Mouse (Mus musculus): ENCODE measurements around the gene Prkg1. TPM values are rescaled to one million over a fixed set of nuclear protein-coding genes. Genes with fewer than 3 reads are reported as not detected.

Gene Prkg1
- total RNA-seq (2021): 10 to 100 TPM; 17.8 to 25.1 TPM

DNA sequence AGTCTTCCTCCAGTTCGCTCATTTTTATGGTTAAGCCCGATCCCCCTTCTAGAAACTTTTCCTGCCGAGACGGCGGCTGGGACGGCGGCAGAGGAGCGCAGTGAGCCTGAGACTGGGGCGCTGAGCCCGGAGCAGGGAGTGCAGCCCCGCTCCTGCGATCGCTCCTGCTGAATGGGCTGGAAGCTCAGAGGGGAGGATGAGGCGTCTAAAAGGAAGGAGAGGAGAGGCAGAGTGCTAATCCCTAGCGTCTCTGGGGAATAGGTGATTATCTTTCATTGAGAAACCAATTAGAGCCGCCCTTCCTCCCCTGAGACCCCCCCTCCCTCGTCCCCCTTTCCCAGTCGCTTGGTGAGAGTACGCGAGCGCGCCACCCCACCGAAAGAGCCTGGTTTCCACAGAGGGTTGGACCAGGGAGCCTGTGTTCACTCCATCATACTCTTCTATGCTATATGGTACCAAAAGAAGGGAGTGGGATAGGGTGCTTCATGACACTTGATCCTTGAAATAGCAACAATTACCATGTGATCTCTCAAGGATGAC, at the start of gene Prkg1:
Gene Prkg1 (minus strand): TSS at position 233 of the 540 bp plus-strand sequence.
- no peak for DNase-seq (ENCODE audit: extremely low spot score in 1 of 2, low spot score in 1 of 2)

DNA sequence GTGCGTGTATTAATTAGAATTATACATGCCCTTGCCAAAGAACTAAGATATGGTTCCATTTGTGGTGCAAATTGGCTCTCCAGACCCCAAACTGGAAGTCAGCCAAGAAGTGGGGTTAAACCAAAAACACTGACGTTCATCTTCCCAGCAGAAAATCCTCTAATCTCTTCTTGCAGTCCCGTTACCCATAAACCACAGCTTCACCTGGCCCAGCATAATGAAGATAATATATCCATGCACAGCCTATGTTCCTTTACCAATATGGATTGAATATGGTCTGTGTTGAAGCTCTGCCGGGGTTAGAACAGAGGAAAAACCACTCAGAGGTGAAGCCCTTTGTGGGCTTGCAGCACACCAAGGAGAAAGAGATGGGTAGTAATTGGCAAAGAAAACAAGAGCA, 48.3 kb upstream of the Prkg1 start:
- DNase-seq (ENCODE audit: extremely low spot score in 1 of 2, low spot score in 1 of 2): no peak

DNA sequence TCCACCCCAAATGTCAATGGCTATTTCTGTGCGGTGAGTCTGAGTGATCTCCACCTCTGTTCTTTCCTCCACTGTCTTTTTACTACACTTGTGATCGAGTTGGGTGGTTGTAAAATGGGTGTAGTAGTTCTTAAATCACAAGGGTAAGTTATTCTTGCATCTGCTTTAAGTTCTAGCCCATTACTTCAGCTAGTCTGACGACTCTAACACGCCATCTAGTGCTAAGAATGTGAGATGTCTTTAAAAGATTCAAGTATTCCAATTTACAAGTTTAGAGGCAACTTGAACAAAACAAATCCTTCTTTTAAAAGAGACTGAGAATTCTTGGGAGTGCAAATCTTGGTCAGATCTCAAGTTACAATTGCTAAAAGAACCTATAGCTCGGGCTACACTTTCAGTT, 46.5 kb upstream of the Prkg1 start:
- DNase-seq (ENCODE audit: extremely low spot score in 1 of 2, low spot score in 1 of 2): no peak

DNA sequence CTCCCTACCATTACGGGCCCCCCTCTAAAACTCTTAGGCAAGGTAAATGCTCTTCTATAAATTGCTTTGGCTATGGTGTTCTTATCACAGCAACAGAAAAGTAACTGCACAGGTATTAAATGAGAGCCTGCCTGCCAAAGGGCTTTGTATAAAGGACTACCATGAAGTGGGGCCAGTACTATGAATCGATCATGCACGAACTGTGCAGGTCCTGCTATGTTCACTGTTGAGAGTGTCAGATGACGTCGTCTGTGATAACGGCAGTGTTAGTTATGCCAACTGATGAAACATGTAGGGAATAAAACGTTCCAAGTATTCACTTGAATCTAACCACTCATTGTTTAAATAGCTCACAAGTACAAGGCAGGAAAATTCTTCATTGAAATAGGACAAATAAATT, 40.6 kb upstream of the Prkg1 start:
- DNase-seq (ENCODE audit: extremely low spot score in 1 of 2, low spot score in 1 of 2): no peak

DNA sequence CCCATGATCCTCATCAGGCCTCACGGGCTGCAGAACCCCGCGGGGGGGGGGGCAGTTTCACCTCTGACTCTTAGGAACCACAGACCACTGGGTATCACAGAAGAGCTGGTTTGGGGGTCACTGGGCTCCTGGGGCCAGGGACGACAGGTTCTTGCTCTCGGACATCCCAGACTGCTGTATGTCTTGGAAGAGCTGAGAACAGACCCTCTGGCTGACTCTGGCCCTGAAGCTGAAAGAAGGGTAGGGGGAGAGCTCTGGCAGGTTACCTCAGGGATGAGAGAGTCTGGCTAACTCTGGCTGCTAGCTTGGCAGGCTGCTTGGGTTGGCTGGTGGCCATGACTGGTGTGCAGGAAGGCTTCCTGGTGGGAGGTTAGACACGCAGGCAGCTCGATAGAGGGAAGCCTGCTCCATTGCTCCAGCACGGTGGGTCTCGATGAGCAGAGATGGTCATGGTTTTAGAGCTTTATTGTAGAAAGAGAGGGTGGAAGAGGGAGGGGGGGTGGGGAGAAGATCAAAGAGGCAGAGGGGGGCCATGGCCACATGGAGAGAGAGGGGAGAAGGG, 30.7 kb upstream of the Prkg1 start:
- peak in 1 of 2 experiments; percentile 37 for DNase-seq (ENCODE audit: extremely low spot score in 1 of 2, low spot score in 1 of 2)

DNA sequence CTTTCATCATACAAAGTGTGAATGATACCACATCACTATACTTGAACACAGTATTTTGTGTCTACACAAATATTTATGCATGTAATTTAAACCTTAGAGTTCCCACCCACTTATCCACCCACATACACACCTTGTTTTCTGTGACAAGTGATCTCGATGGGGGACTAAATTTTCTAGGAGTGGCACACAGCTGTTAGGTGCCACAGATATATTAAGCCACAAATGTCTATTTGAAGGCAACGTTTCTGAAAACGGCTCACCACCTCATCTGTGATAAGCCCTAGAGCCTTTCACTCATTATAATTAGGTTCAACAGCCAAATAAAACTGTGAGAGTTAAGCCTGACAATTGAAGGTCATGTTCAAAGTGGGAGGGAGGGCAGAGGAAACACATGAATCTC, 26.9 kb upstream of the Prkg1 start:
- DNase-seq (ENCODE audit: extremely low spot score in 1 of 2, low spot score in 1 of 2): no peak

DNA sequence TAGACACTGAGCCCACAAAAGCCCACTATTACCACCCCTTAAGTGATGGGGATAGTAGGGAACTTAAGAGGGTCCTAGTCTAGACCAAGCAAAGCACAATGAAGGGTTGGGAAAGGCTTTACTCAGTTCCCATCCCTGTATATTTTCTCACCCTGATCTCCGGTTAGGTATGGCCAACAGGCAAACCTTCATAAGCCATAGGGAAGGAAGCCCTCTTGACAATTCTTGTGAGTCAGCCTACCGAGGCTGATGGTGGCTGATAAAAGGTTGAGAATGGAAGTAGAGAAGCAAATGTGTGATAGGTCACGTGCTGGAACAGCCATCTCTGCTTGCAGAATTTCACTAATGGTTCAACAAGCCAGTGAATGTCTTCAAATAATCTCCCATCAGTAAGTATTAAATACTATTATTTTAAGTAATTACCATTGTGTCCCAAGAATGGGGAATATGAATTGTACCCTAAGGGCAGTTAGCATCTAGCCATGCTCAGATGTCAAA, 16.7 kb upstream of the Prkg1 start:
- no peak for DNase-seq (ENCODE audit: extremely low spot score in 1 of 2, low spot score in 1 of 2)

DNA sequence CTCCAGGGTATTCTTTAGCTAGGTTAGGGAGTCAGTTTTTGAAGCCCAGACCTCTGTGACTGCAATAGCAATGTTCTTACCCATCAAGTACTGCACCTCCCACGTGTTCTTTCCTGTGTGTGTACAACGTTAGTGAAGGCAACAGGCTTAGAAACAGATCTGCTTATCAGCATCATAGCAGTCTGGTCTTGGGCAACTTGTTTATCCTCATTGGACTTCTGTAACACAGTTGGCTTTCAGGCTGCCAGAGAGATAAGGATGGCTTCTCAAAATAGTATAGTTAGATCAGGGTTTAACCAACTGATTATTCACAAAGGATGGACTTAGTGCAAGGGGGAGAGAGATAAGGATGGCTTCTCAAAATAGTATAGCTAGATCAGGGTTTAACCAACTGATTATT, 16.2 kb upstream of the Prkg1 start:
- DNase-seq (ENCODE audit: extremely low spot score in 1 of 2, low spot score in 1 of 2): no peak

DNA sequence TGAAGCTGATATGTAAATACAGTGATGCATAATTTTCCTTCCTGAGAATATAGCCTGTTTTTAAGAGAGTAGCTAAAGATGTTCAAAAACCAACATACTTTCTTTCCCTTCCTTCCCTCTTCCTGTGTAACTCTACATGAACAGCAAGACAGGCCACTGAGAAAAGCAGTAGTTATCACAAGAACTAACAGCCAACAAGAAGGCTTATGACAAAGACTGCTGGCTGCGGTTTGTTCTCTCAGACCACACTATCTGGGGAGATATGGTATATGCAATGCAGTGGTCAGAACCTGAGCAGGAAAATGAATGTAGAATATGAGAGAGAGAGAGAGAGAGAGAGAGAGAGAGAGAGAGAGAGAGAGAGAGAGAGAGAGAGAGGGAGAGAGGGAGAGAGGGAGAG, 15.4 kb upstream of the Prkg1 start:
- DNase-seq (ENCODE audit: extremely low spot score in 1 of 2, low spot score in 1 of 2): no peak

DNA sequence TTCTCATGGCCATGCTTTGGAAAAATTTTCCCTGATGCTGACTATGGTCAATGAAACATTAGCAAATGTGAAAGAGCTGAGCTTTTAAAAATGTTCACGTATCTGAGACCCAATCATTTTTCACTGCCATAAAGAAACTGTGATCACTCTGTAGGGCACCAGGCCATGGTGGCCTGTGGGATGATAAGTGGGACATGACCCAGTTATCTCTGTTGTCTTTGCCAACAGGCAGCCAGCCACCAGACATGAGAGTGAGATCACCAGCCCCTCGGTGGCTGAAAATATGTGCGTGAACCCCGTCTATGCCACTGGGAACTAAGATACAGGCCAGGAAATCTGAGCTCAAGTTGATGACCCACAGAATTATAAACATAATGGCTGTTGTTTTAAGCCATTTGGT, 14.2 kb upstream of the Prkg1 start:
- no peak for DNase-seq (ENCODE audit: extremely low spot score in 1 of 2, low spot score in 1 of 2)

DNA sequence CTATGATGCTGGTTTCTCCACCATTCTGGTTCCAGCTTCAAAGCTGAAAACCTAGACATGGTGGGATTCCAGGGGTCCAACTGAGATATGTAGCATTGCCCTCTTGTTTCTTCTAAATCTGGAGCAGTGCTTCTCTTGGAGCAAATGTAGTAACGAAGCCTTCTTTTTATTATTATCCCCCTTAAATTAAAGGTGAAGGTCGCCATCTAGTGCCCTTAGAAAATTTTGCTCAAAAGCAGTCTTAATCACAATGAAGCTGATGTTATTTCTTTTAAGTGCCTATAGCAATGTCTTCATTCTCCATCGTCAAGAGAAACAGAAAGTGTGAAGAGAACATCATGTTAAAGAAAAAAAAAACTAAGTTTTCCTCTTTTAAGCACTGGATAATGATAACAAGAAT, 2.2 kb upstream of the Prkg1 start:
- no peak for DNase-seq (ENCODE audit: extremely low spot score in 1 of 2, low spot score in 1 of 2)

DNA sequence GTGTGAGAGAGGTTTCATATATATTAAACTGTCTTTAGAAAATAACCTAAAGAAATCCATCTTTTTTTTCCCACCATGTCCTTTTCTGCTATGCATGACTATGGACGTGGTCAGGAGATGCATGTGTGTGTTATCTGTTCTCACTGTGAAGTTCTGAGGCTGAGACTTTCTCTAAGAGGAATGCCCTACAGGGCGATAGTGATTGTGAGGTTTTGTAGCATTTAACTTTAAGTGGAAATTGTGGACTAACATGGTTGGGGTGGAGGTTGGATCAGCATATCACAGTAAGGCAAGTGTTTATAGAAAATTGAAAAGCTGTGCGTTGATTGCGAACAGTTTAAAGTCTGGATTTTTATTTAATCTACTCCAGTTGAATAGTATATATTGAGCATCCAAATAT, 618 bp upstream of the Prkg1 start:
- no peak for DNase-seq (ENCODE audit: extremely low spot score in 1 of 2, low spot score in 1 of 2)

DNA sequence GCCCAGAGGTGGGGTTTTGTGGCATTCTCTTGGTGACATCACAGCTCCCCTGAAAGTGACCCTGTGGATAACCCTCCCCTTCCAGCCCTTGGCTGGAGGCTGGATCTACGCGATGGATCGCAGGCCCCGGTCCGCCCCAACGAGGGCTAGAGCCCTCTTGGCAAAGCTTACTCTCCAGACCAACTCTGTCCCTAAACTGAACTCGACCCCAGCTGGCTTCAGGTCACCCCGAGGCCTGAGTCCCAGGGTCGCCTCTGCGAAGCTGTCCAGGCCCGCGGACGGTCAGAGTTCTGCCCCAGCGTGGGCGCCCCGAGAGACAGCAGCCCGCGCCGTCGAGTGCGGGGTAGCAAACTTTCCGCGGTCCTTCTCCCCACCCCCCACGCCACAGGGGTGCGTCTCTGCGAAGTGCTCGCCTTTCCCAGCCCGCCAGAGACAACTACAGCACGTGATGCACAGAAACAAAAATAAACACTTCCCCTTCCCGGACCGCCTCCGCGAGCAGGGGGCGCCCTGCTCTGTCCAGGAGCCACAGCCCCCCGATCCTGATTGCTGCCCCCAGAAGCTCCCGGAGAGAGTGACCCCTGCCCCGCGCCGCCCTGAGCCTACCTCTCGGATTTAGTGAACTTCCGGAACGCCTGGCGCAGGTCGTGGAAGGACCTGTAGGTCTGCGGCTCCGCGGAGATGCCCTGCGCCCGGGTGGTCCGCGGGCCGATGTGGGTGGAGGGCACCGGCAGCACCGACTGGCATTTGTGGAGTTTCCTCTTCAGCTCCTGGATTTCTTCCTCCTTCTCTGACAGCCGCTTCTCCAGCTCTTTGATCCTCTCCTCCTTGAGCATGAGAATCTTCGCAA, 657 bp downstream of the Prkg1 start:
- DNase-seq (ENCODE audit: extremely low spot score in 1 of 2, low spot score in 1 of 2): peak in 1 of 2 experiments; percentile 5

DNA sequence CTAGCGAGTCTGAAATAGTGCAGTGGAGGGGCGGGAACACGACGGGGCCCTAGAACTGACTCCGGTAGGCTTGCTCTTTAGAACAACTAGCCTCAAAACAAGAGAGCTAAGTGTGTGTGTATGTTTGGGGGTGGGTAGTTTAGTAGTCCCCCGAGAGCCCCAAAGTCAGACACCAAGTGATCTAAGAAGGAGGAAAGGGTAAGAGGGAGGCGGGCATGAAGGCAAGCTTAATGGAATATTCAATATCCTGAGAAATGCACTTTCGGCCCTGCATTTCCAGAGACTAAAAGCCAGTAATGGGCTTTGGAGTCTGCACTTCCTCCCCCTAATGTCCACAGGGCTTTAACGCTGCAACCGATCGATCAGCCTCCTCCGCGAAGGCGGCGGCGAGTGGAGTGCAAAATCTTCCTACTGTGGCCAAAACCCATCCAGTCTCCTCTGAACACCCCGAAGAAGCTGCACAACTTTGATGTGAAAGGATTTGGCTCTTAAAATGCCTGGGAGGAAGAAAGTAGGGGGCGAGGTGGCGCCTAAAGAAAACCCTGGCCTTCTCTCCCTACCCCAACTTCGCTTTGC, 1.5 kb downstream of the Prkg1 start:
- DNase-seq (ENCODE audit: extremely low spot score in 1 of 2, low spot score in 1 of 2): no peak

DNA sequence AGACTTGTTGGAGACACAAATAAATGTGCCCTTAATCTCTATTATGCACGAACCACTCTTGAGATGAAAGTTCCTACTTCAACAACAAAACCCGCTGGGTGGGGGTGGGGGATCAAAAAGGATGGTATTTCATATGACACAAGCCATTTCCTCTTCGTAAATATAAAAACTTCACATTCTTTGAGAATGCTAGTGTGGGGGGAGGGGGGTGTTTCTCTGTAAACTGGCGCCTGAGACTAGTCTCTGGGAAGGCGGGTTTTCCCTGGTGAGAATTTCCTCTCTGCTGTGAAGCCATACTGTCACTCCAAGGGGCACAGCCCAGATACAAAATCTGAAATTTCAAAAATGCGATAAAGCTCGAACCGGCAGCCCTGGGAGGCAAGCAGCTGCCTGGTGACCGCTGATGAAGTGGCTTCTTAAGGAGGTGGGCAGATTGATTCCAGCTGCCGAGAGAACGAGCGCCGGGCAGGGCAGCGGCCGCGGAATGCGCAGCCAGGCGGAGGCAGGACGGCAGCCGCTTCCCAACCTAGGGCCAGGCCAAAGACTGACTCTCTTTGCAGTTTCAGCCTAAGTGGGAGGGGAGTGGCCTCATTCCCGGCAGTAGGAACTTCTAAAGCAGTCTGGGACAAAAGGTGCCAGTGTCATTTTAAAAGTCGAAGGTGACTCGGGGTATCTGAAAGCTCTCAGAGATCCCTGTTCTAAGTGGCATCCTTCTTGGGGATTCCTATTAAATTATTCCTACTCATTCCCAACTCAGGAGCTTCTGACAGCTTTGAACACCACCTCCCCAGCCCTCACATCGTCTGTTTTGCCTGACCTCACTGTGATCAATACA, 2.2 kb downstream of the Prkg1 start:
- no peak for DNase-seq (ENCODE audit: extremely low spot score in 1 of 2, low spot score in 1 of 2)

DNA sequence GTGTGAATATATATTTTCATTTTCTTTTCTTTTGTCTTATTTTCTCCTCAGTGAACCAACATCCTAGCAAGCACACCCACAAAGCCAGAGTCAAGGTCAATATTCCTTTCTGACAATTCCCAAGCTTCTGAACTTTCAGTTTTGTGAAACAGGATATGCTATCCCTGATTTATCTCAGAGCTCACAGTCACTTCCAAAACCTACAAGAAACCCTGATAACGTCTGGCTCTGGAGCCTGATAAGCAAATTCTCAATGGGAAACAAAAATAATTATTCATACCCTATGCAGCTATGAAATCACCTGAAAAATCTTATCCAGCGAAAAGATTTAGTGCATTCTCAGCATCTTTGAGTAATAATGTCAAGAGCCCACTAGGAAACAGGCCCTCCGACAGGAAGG, 5.0 kb downstream of the Prkg1 start:
- DNase-seq (ENCODE audit: extremely low spot score in 1 of 2, low spot score in 1 of 2): no peak

DNA sequence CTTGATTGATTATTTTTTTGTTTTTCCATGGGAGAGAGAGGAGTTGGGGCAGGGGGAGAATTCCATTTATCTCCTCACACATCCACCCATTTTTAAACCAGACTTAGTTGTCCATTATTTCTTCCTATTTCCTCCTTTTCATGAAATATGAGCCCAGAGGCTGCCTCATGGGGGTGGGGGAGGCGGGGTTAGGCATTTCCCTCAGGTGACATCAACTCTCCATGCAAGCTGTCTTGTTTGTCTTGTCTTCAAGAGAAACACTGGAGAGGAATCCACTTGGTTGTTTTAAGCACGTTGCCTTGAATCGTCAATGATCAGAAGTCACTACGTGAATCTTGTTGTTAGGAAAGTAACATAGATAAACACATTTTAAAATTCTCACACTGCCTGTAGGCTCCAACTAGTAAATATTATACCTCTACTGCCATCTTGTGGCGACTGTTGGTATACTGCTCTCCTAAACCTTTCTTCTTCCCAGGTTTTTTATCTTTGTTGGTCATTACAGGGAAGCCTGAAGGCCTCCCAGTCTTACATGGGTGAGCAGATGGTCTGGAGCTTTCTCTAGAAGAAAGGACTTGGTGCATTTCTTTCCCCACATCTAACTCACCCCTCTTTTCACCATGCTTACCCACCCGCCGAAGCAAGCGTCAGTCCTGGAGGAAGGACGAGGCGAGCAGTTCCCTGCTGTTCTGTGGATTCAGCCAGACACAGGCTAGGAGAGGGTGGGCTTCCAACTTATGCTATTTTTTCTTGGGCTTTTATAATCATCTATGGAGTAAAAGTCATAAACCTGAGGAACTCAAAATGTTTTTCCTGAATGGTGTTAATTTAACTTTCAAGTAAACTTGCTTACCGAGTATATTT, 8.7 kb downstream of the Prkg1 start:
- DNase-seq (ENCODE audit: extremely low spot score in 1 of 2, low spot score in 1 of 2): peak; percentile 26 to 81

DNA sequence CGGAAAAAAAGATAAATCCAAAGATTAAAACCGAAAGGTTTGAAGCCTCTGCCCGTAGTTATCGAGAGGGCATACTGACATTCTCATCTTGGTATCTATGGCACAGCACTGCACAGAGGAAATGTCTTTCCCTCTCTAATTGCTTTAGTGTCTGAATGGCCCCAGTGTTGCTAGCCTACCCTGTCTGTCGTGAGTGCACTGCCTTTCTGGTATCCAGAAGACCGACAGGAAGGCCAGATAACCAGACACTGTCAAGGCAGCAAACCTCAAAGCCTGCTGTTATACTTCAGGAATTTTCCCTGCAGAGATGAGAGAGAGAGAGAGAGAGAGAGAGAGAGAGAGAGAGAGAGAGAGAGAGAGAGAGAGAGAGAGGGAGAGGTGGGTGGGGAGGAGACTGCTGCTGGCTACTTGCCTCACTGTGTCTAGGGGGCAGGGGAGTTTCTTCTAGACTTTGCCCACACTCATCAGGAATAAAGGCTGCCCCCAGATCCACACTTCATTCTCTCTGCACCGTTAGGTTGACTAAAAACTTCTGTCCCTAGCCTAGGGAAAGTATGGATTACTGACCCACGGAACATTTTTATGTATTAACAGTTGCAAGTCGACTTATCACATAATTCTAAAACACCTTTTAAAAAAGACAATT, 10.1 kb downstream of the Prkg1 start:
- DNase-seq (ENCODE audit: extremely low spot score in 1 of 2, low spot score in 1 of 2): no peak

All from layer of hippocampus, postnatal 25 days (tissue).